29 mouse cellular contexts compared by ENCODE assay signal in the genomic region with DNA sequence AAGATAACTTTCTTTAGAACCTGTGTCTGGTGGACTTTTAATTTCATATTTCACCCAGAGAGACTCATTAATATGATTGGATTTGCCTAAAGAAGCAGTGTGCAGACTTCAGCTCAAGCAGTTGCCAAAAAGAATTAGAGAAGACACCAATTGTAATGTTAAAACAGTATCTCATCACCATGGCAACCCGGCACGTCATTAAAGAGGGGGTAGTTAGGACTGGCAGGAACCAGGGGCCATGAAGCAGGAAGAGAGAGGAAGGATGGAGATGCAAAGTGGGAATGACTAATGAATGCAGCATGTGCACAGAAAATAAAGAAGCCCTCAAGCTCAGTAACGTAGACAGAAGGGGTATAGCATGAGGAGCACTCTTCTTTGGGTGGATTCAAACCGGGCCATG. TPM values are rescaled to one million over a fixed set of nuclear protein-coding genes. Genes with fewer than 3 reads are reported as not detected.
DNase-seq lines count a peak whose midpoint lies in the region; ATAC-seq lines count a peak whose summit lies in the region.
"Had no signal": no experiment of that assay in that cellular context is flagged by ENCODE, and none has a peak within 500 bp of the region (broad histone marks: within the 10 kb centered on the region; RNA-seq: fewer than 3 reads in every experiment).

No protein-coding gene starts in this region.

- H3K4me1 ChIP-seq in forebrain, embryonic 13.5 days: peaks cover 7% of the 10 kb centered on the region; the same call in 1 of the 2 replicates
- H3K4me1 ChIP-seq in forebrain, embryonic 15.5 days: 0 out of 2 replicates have a peak, but pooled peaks cover 5% of the 10 kb centered on the region
- no peaks in the 10 kb centered on the region for H3K4me1 ChIP-seq in hindbrain, embryonic 16.5 days (ENCODE audit: control insufficient read depth, insufficient read depth, low read depth, low read length)
- H3K4me1 ChIP-seq in hindbrain, embryonic 10.5 days (replicated peaks): peaks cover 4% of the 10 kb centered on the region; the same call in 1 of the 2 replicates
- no peaks in the 10 kb centered on the region for H3K4me1 ChIP-seq in midbrain, embryonic 14.5 days (ENCODE audit: control insufficient read depth, insufficient read depth, low read length)
- H3K4me1 ChIP-seq: embryonic facial prominence, embryonic 12.5 days; heart, embryonic 10.5 days; limb, embryonic 15.5 days; neural tube, embryonic 12.5 days had no signal

- H3K4me2 ChIP-seq in forebrain, embryonic 13.5 days: no peak overlapping the region
- no peak overlapping the region for H3K4me2 ChIP-seq in forebrain, embryonic 15.5 days (replicated peaks)
- no peak overlapping the region for H3K4me2 ChIP-seq in hindbrain, embryonic 16.5 days (ENCODE audit: low read length)
- no peak overlapping the region for H3K4me2 ChIP-seq in midbrain, embryonic 14.5 days (ENCODE audit: low read length)
- H3K4me2 ChIP-seq: embryonic facial prominence, embryonic 12.5 days; limb, embryonic 15.5 days; lung, embryonic 14.5 days; neural tube, embryonic 12.5 days had no signal

- WGBS in forebrain, embryonic 13.5 days: 56% methylated on average over 4 of the region's 4 CpGs
- 48% methylated on average over 4 of the region's 4 CpGs for WGBS in forebrain, embryonic 15.5 days
- WGBS in hindbrain, embryonic 16.5 days: 51% methylated on average over 4 of the region's 4 CpGs
- 63% methylated on average over 4 of the region's 4 CpGs for WGBS in hindbrain, embryonic 10.5 days
- 46% methylated on average over 4 of the region's 4 CpGs for WGBS in midbrain, embryonic 14.5 days

- H3K36me3 ChIP-seq in forebrain, embryonic 13.5 days (ENCODE audit: poor library complexity, severe bottlenecking): no peaks in the 10 kb centered on the region
- no peaks in the 10 kb centered on the region for H3K36me3 ChIP-seq in forebrain, embryonic 15.5 days
- H3K36me3 ChIP-seq in hindbrain, embryonic 16.5 days (ENCODE audit: control insufficient read depth, insufficient read depth, low read length): no peaks in the 10 kb centered on the region
- H3K36me3 ChIP-seq in hindbrain, embryonic 10.5 days: no peaks in the 10 kb centered on the region
- no peaks in the 10 kb centered on the region for H3K36me3 ChIP-seq in midbrain, embryonic 14.5 days (ENCODE audit: control insufficient read depth, insufficient read depth, low read length)
- H3K36me3 ChIP-seq: embryonic facial prominence, embryonic 12.5 days; heart, embryonic 10.5 days; limb, embryonic 15.5 days; neural tube, embryonic 12.5 days had no signal

- no peak for DNase-seq in hindbrain, embryonic 10.5 days (ENCODE audit: low spot score)
- peak; percentile 28 to 40 for DNase-seq in right cerebral cortex, adult 2 months (ENCODE audit: low spot score in 2 of 2)
- no peak for DNase-seq in right cerebral cortex, postnatal 36 days (ENCODE audit: low spot score in 2 of 2)
- DNase-seq in midbrain, embryonic 14.5 days: peak; percentile 25
- DNase-seq in thymus, postnatal 0 days (ENCODE audit: low spot score): no peak
- DNase-seq: adrenal gland, adult 2 months; cerebellum, adult 2 months; cerebellum, postnatal 25 days; kidney, postnatal 25 days; layer of hippocampus, postnatal 36 days; left cerebral cortex, postnatal 4 days; lung, embryonic 14.5 days; retina, postnatal 1 day; spleen, adult 18-20 months; thymus, postnatal 14 days had no signal

- ATAC-seq in forebrain, embryonic 13.5 days: 0 out of 2 replicates have a peak, but pooled peaks have one; percentile 62
- ATAC-seq in forebrain, embryonic 15.5 days (replicated peaks): no peak
- ATAC-seq in hindbrain, embryonic 16.5 days: peak; percentile 42; the same call in 1 of the 2 replicates
- ATAC-seq in midbrain, embryonic 14.5 days (ENCODE audit: low FRiP score, low TSS enrichment): no peak; the same call in 1 of the 2 replicates
- ATAC-seq: hindbrain, postnatal 0 days; intestine, postnatal 0 days had no signal

- no peaks in the 10 kb centered on the region for H3K9me3 ChIP-seq in forebrain, embryonic 13.5 days (replicated peaks)
- no peaks in the 10 kb centered on the region for H3K9me3 ChIP-seq in forebrain, embryonic 15.5 days
- H3K9me3 ChIP-seq in hindbrain, embryonic 16.5 days (ENCODE audit: control insufficient read depth, low read length): no peaks in the 10 kb centered on the region
- no peaks in the 10 kb centered on the region for H3K9me3 ChIP-seq in hindbrain, embryonic 10.5 days
- no peaks in the 10 kb centered on the region for H3K9me3 ChIP-seq in midbrain, embryonic 14.5 days (ENCODE audit: control insufficient read depth, low read length)
- H3K9me3 ChIP-seq: embryonic facial prominence, embryonic 12.5 days; heart, embryonic 10.5 days; limb, embryonic 15.5 days; neural tube, embryonic 12.5 days had no signal

- H3K27ac ChIP-seq in forebrain, embryonic 13.5 days: no peak overlapping the region
- H3K27ac ChIP-seq in forebrain, embryonic 15.5 days (replicated peaks): no peak overlapping the region
- H3K27ac ChIP-seq in hindbrain, embryonic 16.5 days (ENCODE audit: low read depth, low read length): no peak overlapping the region
- no peak overlapping the region for H3K27ac ChIP-seq in hindbrain, embryonic 10.5 days
- H3K27ac ChIP-seq in midbrain, embryonic 14.5 days (replicated peaks; ENCODE audit: low read depth, low read length): no peak overlapping the region
- H3K27ac ChIP-seq: embryonic facial prominence, embryonic 12.5 days; heart, embryonic 10.5 days; hindbrain, postnatal 0 days; layer of hippocampus, adult 2 months; limb, embryonic 15.5 days; liver, embryonic 14.5 days; neural tube, embryonic 12.5 days had no signal

- no peaks in the 10 kb centered on the region for H3K27me3 ChIP-seq in forebrain, embryonic 13.5 days
- H3K27me3 ChIP-seq in forebrain, embryonic 15.5 days: no peaks in the 10 kb centered on the region
- no peaks in the 10 kb centered on the region for H3K27me3 ChIP-seq in hindbrain, embryonic 16.5 days (replicated peaks; ENCODE audit: control insufficient read depth, insufficient read depth, low read length)
- H3K27me3 ChIP-seq in hindbrain, embryonic 10.5 days (ENCODE audit: insufficient read depth, poor library complexity, severe bottlenecking): no peaks in the 10 kb centered on the region
- no peaks in the 10 kb centered on the region for H3K27me3 ChIP-seq in midbrain, embryonic 14.5 days (ENCODE audit: control insufficient read depth, insufficient read depth, low read length)
- H3K27me3 ChIP-seq: embryonic facial prominence, embryonic 12.5 days; limb, embryonic 15.5 days; neural tube, embryonic 12.5 days had no signal

- H3K9ac ChIP-seq in forebrain, embryonic 13.5 days: no peak overlapping the region
- H3K9ac ChIP-seq in forebrain, embryonic 15.5 days (replicated peaks): no peak overlapping the region
- H3K9ac ChIP-seq in hindbrain, embryonic 16.5 days (ENCODE audit: low read depth, low read length): no peak overlapping the region
- H3K9ac ChIP-seq in midbrain, embryonic 14.5 days (replicated peaks; ENCODE audit: low read length): no peak overlapping the region
- H3K9ac ChIP-seq: embryonic facial prominence, embryonic 12.5 days; limb, embryonic 15.5 days; liver, embryonic 14.5 days; lung, embryonic 14.5 days; neural tube, embryonic 12.5 days had no signal

- no peak overlapping the region for H3K4me3 ChIP-seq in forebrain, embryonic 13.5 days
- H3K4me3 ChIP-seq in forebrain, embryonic 15.5 days: no peak overlapping the region
- no peak overlapping the region for H3K4me3 ChIP-seq in hindbrain, embryonic 16.5 days (ENCODE audit: low read length)
- no peak overlapping the region for H3K4me3 ChIP-seq in hindbrain, embryonic 10.5 days
- H3K4me3 ChIP-seq in midbrain, embryonic 14.5 days (replicated peaks; ENCODE audit: low read depth, low read length): no peak overlapping the region
- H3K4me3 ChIP-seq: embryonic facial prominence, embryonic 12.5 days; heart, embryonic 10.5 days; layer of hippocampus, adult 2 months; limb, embryonic 15.5 days; neural tube, embryonic 12.5 days had no signal

RNA-seq across cellular contexts. Expression of a gene that starts 49.3 kb away (rescaled TPM):
- polyA plus RNA-seq in forebrain, embryonic 13.5 days (2015; fragmentation: Nextera tagmentation; extraction: Ambion mirVana): not detected in 2 replicates
- 0.04 and 0.13 TPM in 2 replicates for polyA plus RNA-seq in forebrain, embryonic 15.5 days (2015; fragmentation: Nextera tagmentation; extraction: Ambion mirVana)
- 0.87 and 0.89 TPM in 2 replicates for polyA plus RNA-seq in hindbrain, embryonic 16.5 days (2015; fragmentation: Nextera tagmentation; extraction: Ambion mirVana)
- polyA plus RNA-seq in hindbrain, embryonic 10.5 days (2016; fragmentation: Nextera tagmentation; extraction: Ambion mirVana): not detected in 2 replicates
- 0.05 TPM in 2 replicates for polyA plus RNA-seq in midbrain, embryonic 14.5 days (2014; fragmentation: Nextera tagmentation; extraction: Ambion mirVana)
- polyA plus RNA-seq in thymus, postnatal 0 days (2015; fragmentation: Nextera tagmentation; extraction: Ambion mirVana): not detected in 2 replicates
- polyA plus RNA-seq: adrenal gland, adult 2 months; heart, embryonic 10.5 days; heart, postnatal 0 days; intestine, postnatal 0 days; kidney, embryonic 14.5 days; liver, embryonic 14.5 days; lung, embryonic 14.5 days; neural tube, embryonic 12.5 days; testis, adult 2 months had no signal

Comparison
In these comparisons a context has a peak if more than half of its experiments do, and no peak if none do; other contexts are left out.
1. ATAC-seq: peak in forebrain, embryonic 13.5 days (single experiment) and hindbrain, embryonic 16.5 days (single experiment); none in forebrain, embryonic 15.5 days (single experiment) and midbrain, embryonic 14.5 days (single experiment).
2. DNase-seq: peak in right cerebral cortex, adult 2 months (2 of 2) and midbrain, embryonic 14.5 days (single experiment); none in hindbrain, embryonic 10.5 days (single experiment), right cerebral cortex, postnatal 36 days (0 of 2) and thymus, postnatal 0 days (single experiment).